Mouse (Mus musculus): ENCODE measurements around the gene Qser1.

GRCm38 (mm10) chr2:104814181-104814951 is 2.2 kb downstream of the Qser1 start:
- TF ChIP-seq MYB (IDR thresholded peaks at IDR 0.05; ENCODE audit: low read depth, low read length) = no peak
- TF ChIP-seq CTCF (IDR thresholded peaks at IDR 0.05 in 2 of 3, conservative IDR thresholded peaks at IDR 0.05 in 1 of 3; ENCODE audit: control insufficient read depth in 1 of 3, insufficient read depth in 1 of 3, low read depth in 2 of 3, low read length in 3 of 3, poor library complexity in 1 of 3, severe bottlenecking in 1 of 3) = no peak
- TF ChIP-seq RAD21 (IDR thresholded peaks at IDR 0.05; ENCODE audit: low read depth, low read length) = no peak
- TF ChIP-seq ZKSCAN1 (IDR thresholded peaks at IDR 0.05; ENCODE audit: low read depth, low read length) = no peak
- TF ChIP-seq MYC (IDR thresholded peaks at IDR 0.05; ENCODE audit: low read depth, low read length) = no peak
- no peak for TF ChIP-seq POLR2A (IDR thresholded peaks at IDR 0.05; ENCODE audit: control insufficient read depth in 1 of 2, insufficient read depth in 1 of 2, low read depth in 1 of 2, low read length in 2 of 2, poor library complexity in 1 of 2)
- TF ChIP-seq CHD2 (IDR thresholded peaks at IDR 0.05; ENCODE audit: low read length) = no peak
- no peak for TF ChIP-seq GATA1 (IDR thresholded peaks at IDR 0.05; ENCODE audit: low read depth, low read length)
- TF ChIP-seq ZMIZ1 (IDR thresholded peaks at IDR 0.05; ENCODE audit: low read depth, low read length) = no peak
- TF ChIP-seq USF1 (IDR thresholded peaks at IDR 0.05; ENCODE audit: low read depth, low read length) = no peak
- no peak for TF ChIP-seq TAL1 (IDR thresholded peaks at IDR 0.05; ENCODE audit: low read length)
